Mouse (Mus musculus) thymus, adult 2 months (tissue): ENCODE measurements around the gene Gm20388. TPM values are rescaled to one million over a fixed set of nuclear protein-coding genes. Genes with fewer than 3 reads are reported as not detected.
"Not testable (repeated sequence)": the region's sequence is repeated elsewhere in the genome, so short reads cannot be mapped to it uniquely, and the experiment has no call there.

Experiments
- DNase-seq: peaks from one replicate; pipeline ENCODE4 v3.0.0; 2021
- H3K27ac ChIP-seq: fragments of 200-500 bp; 2 replicates; pipeline ENCODE4 v1.5.1; 2012; ENCODE audit warnings: low read length, control low read depth; ENCODE audit not compliant: control insufficient read depth, insufficient read depth
- H3K27me3 ChIP-seq: fragments of 200-500 bp; 2 replicates; pipeline ENCODE4 v1.6.1; 2012; ENCODE audit warnings: mild to moderate bottlenecking, low read length, moderate library complexity, mixed read lengths; ENCODE audit not compliant: control insufficient read depth, insufficient read depth
- H3K36me3 ChIP-seq: fragments of 200-500 bp; 2 replicates; pipeline ENCODE4 v1.6.1; 2012; ENCODE audit warnings: mild to moderate bottlenecking, low read length, moderate library complexity; ENCODE audit not compliant: control insufficient read depth, insufficient read depth
- H3K4me1 ChIP-seq: fragments of 200-500 bp; replicated peaks from 2 replicates; pipeline ENCODE4 v1.6.1; 2012; ENCODE audit warnings: low read length; ENCODE audit not compliant: control insufficient read depth, insufficient read depth
- H3K4me3 ChIP-seq: fragments of 200-500 bp; 2 replicates; pipeline ENCODE4 v1.5.1; 2012; ENCODE audit warnings: mild to moderate bottlenecking, low read length, control low read depth, moderate library complexity; ENCODE audit not compliant: control insufficient read depth, insufficient read depth
- CTCF ChIP-seq: fragments of 200-500 bp; IDR thresholded peaks from 2 replicates; pipeline ENCODE4 v1.5.1; 2012; ENCODE audit warnings: mild to moderate bottlenecking, control low read depth, low read length, moderate library complexity, borderline replicate concordance; ENCODE audit not compliant: control insufficient read depth, poor library complexity, insufficient read depth; ENCODE audit errors: extremely low read depth
- POLR2A ChIP-seq: fragments of 200-500 bp; IDR thresholded peaks from 2 replicates; pipeline ENCODE4 v1.6.1; 2012; ENCODE audit warnings: mild to moderate bottlenecking, low read length, control low read depth, moderate library complexity; ENCODE audit not compliant: control insufficient read depth, poor library complexity, insufficient read depth; ENCODE audit errors: extremely low read depth
- WGBS: fragments of 180-500 bp; shearing (Covaris S2); methylation state at CpG from one replicate; pipeline ENCODE4 v1.1.7; 2018; 5-methylcytosine and 5-hydroxymethylcytosine counted together
- polyA plus RNA-seq: library from polyadenylated mRNA; depleted of rRNA; stranded (reverse); fragments of >200 nt; gene quantifications from 2 replicates; pipeline ENCODE4 v1.2.3, GENCODE M21; 2012

Gene Gm20388
- polyA plus RNA-seq, 1 experiment: 103 TPM

- 10% methylated on average over 4 of the region's 4 CpGs for whole genome bisulfite sequencing
- no peak for TF ChIP-seq CTCF
- TF ChIP-seq POLR2A: no peak
- H3K4me1 ChIP-seq: peaks cover 4% of the 10 kb centered on the region; the same call in 1 of the 2 replicates
- H3K4me3 ChIP-seq: no peak overlapping the region
- H3K27me3 ChIP-seq: no peaks in the 10 kb centered on the region
- DNase-seq: no peak
- peaks cover 8% of the 10 kb centered on the region; the same call in 1 of the 2 replicates for H3K36me3 ChIP-seq
- H3K27ac ChIP-seq: no peak overlapping the region
These were observed 3541.5 kb downstream of the Gm20388 start for GRCm38 (mm10) chr8:123452149-123452548.

- no peak for TF ChIP-seq POLR2A
- no peak for TF ChIP-seq CTCF
- DNase-seq: no peak
- WGBS: 88% methylated on average over 7 of the region's 7 CpGs
- Histone ChIP-seq H3K4me3 (no peak overlapping the region), H3K4me1 (peaks cover 4% of the 10 kb centered on the region; the same call in 1 of the 2 replicates), H3K27me3 (no peaks in the 10 kb centered on the region), H3K36me3 (peaks cover 8% of the 10 kb centered on the region; the same call in 1 of the 2 replicates), H3K27ac (no peak overlapping the region)
These were observed 3542.7 kb downstream of the Gm20388 start for GRCm38 (mm10) chr8:123453291-123453690.

- Histone ChIP-seq H3K27me3 (no peaks in the 10 kb centered on the region), H3K4me3 (no peak overlapping the region), H3K4me1 (peaks cover 4% of the 10 kb centered on the region; the same call in 1 of the 2 replicates), H3K27ac (no peak overlapping the region), H3K36me3 (peaks cover 8% of the 10 kb centered on the region; the same call in 1 of the 2 replicates)
- DNase-seq: no peak
- TF ChIP-seq POLR2A: no peak
- WGBS: 99% methylated on average over 5 of the region's 5 CpGs
These were observed 3543.3 kb downstream of the Gm20388 start for GRCm38 (mm10) chr8:123453951-123454350.

- 88% methylated on average over 6 of the region's 6 CpGs for WGBS
These were observed 3543.9 kb downstream of the Gm20388 start for GRCm38 (mm10) chr8:123454559-123454958.

GRCm38 (mm10) chr8:123463651-123464050 lies 3553.0 kb downstream of the Gm20388 start:
- no peak overlapping the region for H3K4me3 ChIP-seq
- DNase-seq: no peak
- no peak for TF ChIP-seq CTCF
- TF ChIP-seq POLR2A: no peak
- H3K4me1 ChIP-seq: no peaks in the 10 kb centered on the region
- 93% methylated on average over 4 of the region's 4 CpGs for WGBS
- H3K27me3 ChIP-seq: no peaks in the 10 kb centered on the region
- no peak overlapping the region for H3K27ac ChIP-seq
- H3K36me3 ChIP-seq: no peaks in the 10 kb centered on the region

More at GRCm38 (mm10) chr8:123454559-123454958, 3543.9 kb downstream of the Gm20388 start:
- H3K36me3 ChIP-seq: peaks cover 8% of the 10 kb centered on the region; the same call in 1 of the 2 replicates
- H3K4me3 ChIP-seq: no peak overlapping the region
- no peak for TF ChIP-seq CTCF
- TF ChIP-seq POLR2A: no peak
- no peak for DNase-seq
- H3K27me3 ChIP-seq: no peaks in the 10 kb centered on the region
- peaks cover 4% of the 10 kb centered on the region; the same call in 1 of the 2 replicates for H3K4me1 ChIP-seq
- H3K27ac ChIP-seq: no peak overlapping the region

GRCm38 (mm10) chr8:123467476-123467875 lies 3556.8 kb downstream of the Gm20388 start:
- no peak overlapping the region for H3K27ac ChIP-seq
- no peaks in the 10 kb centered on the region for H3K27me3 ChIP-seq
- no peak overlapping the region for H3K4me3 ChIP-seq
- WGBS: 43% methylated on average over 3 of the region's 3 CpGs
- H3K36me3 ChIP-seq: no peaks in the 10 kb centered on the region
- H3K4me1 ChIP-seq: no peaks in the 10 kb centered on the region
- DNase-seq: no peak
- no peak for TF ChIP-seq POLR2A
- TF ChIP-seq CTCF: no peak

GRCm38 (mm10) chr8:123472991-123473390 lies 3562.3 kb downstream of the Gm20388 start:
- DNase-seq, H3K4me3 ChIP-seq, H3K36me3 ChIP-seq, H3K27me3 ChIP-seq, H3K27ac ChIP-seq: not testable (repeated sequence)
- peaks cover 16% of the 10 kb centered on the region for H3K4me1 ChIP-seq
- WGBS: 96% methylated on average over 6 of the region's 6 CpGs

GRCm38 (mm10) chr8:123474549-123474948 lies 3563.9 kb downstream of the Gm20388 start:
- H3K36me3 ChIP-seq, H3K27ac ChIP-seq, H3K27me3 ChIP-seq, DNase-seq, H3K4me3 ChIP-seq: not testable (repeated sequence)
- WGBS: 7% methylated on average over 5 of the region's 5 CpGs
- H3K4me1 ChIP-seq: peaks cover 24% of the 10 kb centered on the region
